Mouse (Mus musculus) ES-E14 (cell line): ENCODE results near the gene Ccdc181. TPM values are rescaled to one million over a fixed set of nuclear protein-coding genes. Genes with fewer than 3 reads are reported as not detected.
A peak's percentile ranks its signal among the peaks of the same experiment; 100 is the strongest.
"Not testable (repeated sequence)": the region's sequence is repeated elsewhere in the genome, so short reads cannot be mapped to it uniquely, and the experiment has no call there.

Experiments used
- DNase-seq: peaks from one replicate; pipeline ENCODE4 v3.0.0-alpha.2; 2013; ENCODE audit warnings: low read depth, low spot score
- H3K27ac ChIP-seq: 2 replicates; pipeline ENCODE4 v1.5.1; 2012; ENCODE audit warnings: low read depth, mild to moderate bottlenecking, low read length, moderate library complexity, mixed read lengths; ENCODE audit not compliant: poor library complexity, insufficient read depth, severe bottlenecking
- H3K36me3 ChIP-seq: 2 replicates; pipeline ENCODE4 v1.6.1; 2012; ENCODE audit warnings: mild to moderate bottlenecking, low read length, moderate library complexity, mixed read lengths; ENCODE audit not compliant: control insufficient read depth, poor library complexity, insufficient read depth, severe bottlenecking
- H3K4me1 ChIP-seq, 2 experiments: fragments of 150-350 bp in 1 of 2; sonication (generic) in 1 of 2; 2 replicates each; pipeline ENCODE4 v1.6.1; 2012; ENCODE audit warnings: low read length in 2 of 2, mild to moderate bottlenecking in 1 of 2, mixed read lengths in 1 of 2; ENCODE audit not compliant: control insufficient read depth in 2 of 2, insufficient read depth in 2 of 2, poor library complexity in 1 of 2
- H3K4me3 ChIP-seq, 2 experiments: fragments of 150-350 bp in 1 of 2; sonication (generic) in 1 of 2; 2 replicates each; pipeline ENCODE4 v1.5.1; 2012; ENCODE audit warnings: low read length in 2 of 2, low read depth in 1 of 2, mild to moderate bottlenecking in 1 of 2, mixed read lengths in 1 of 2; ENCODE audit not compliant: insufficient read depth in 1 of 2, poor library complexity in 1 of 2, severe bottlenecking in 1 of 2
- H3K9ac ChIP-seq: 2 replicates; pipeline ENCODE4 v1.6.1; 2012; ENCODE audit warnings: low read depth, mild to moderate bottlenecking, low read length, mixed read lengths; ENCODE audit not compliant: poor library complexity, insufficient read depth, severe bottlenecking
- H3K9me3 ChIP-seq: fragments of 150-350 bp; sonication (generic); 2 replicates; pipeline ENCODE4 v1.6.1; 2012; ENCODE audit warnings: low read depth, mild to moderate bottlenecking, low read length; ENCODE audit not compliant: control insufficient read depth, insufficient read depth
- CHD2 ChIP-seq: IDR thresholded peaks from 2 replicates; pipeline ENCODE4 v1.6.1; 2014; ENCODE audit warnings: mild to moderate bottlenecking, low read depth, low read length, inconsistent platforms
- HCFC1 ChIP-seq: IDR thresholded peaks from 2 replicates; pipeline ENCODE4 v1.6.1; 2012; ENCODE audit warnings: low read length, inconsistent platforms, borderline replicate concordance; ENCODE audit not compliant: insufficient read depth
- MAFK ChIP-seq: IDR thresholded peaks from 2 replicates; pipeline ENCODE4 v1.6.1; 2014; ENCODE audit warnings: mild to moderate bottlenecking, low read depth, low read length, inconsistent platforms; ENCODE audit not compliant: insufficient read depth
- ZC3H11A ChIP-seq: IDR thresholded peaks from 2 replicates; pipeline ENCODE4 v1.6.1; 2012; ENCODE audit warnings: low read depth, mild to moderate bottlenecking, inconsistent platforms, low read length, borderline replicate concordance
- ZNF384 ChIP-seq: IDR thresholded peaks from 2 replicates; pipeline ENCODE4 v1.6.1; 2012; ENCODE audit warnings: low read depth, low read length, inconsistent platforms
- in situ Hi-C, 2 experiments: fragments of 600-800 bp; cut with MboI; formaldehyde crosslinking; loops; one replicate each; pipeline ENCODE4 v1.15.1; 2025; ENCODE audit warnings: low sequenced_read_pairs in 2 of 2, inconsistent platforms in 1 of 2; ENCODE audit not compliant: unreplicated experiment in 2 of 2
- total RNA-seq: library from RNA; depleted of rRNA; stranded (reverse); fragments of 300-350 nt; gene quantifications from 2 replicates; pipeline ENCODE4 v1.2.3, GENCODE M21; 2012; rRNA removed

Gene Ccdc181
- total RNA-seq, result 3.1 and 4.1 TPM in 2 replicates

DNA sequence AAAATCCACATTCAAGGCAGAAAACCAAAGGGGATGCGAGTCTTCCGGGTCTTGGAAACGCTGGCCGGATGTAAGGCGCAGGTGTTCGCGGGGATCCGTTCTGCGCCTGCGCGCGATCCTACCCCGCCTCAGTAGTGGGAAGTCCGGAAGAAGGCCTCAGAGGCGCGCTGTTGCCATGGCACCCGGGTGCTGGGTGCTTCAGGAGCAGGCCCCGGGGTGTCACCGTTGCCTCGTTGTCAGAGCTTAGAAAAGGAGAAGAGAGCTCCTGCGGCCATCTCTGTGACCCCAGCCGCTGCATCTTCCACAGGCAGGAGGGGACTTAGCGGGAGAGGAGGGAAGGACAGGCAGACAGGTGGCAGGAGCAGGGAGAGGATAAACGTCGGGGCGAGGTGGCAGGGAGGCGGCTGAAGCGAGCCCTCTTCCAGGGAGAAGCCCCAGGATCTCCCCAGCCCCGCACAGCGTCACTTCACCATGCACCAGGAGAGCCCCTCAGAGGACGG is at the start of gene Ccdc181:
Gene Ccdc181, plus strand, starts transcription at position 131 of the 500 bp plus-strand sequence.
- Histone ChIP-seq H3K4me3 (peak within 1 kb of the TSS; percentile 67 to 70), H3K9ac (peak within 1 kb of the TSS; percentile 62), H3K27ac (no peak within 1 kb of the TSS), H3K4me1 (no peaks in the 10 kb centered on the region; a peak in 1 of 4 replicates), H3K9me3 (no peaks in the 10 kb centered on the region), H3K36me3 (no peaks in the 10 kb centered on the region)
- TF ChIP-seq ZNF384 (no peak), MAFK (no peak), CHD2 (no peak), HCFC1 (no peak), ZC3H11A (no peak)
- in situ Hi-C loops, result no loop called here
- DNase-seq, result peak; percentile 95

DNA sequence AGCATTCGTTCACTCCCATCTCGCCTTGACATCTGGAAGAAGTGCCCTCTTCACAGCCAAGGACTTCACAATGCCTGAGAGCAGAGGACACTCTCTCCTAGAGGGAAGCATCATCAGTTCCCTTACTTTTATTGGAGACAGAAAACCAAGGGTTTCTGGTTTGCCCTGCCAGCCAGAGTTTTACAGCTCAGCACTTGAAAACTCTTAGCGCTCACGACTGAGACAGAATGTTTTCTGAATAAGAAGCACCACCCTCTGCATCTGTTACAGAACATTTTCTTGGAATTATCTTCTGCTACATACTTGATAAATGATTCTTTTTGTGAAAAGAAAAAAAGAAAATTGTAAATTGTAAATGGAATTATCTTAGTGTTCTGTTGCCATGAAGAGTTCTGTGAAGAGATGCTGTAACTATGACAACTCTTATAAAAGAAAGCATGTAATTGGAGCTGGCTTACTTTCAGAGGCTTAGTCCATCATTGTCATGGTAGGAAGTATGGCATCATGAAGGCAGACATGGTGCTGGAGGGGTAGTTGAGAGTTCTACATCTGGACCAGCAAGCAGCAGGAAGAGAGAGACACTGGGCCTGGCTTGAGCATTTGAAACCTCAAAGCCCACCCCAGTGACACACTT is 43.3 kb upstream of the Ccdc181 start:
- H3K27ac ChIP-seq, H3K9me3 ChIP-seq, H3K9ac ChIP-seq, in situ Hi-C loops, H3K36me3 ChIP-seq, H3K4me3 ChIP-seq, DNase-seq, H3K4me1 ChIP-seq: not testable (repeated sequence)

DNA sequence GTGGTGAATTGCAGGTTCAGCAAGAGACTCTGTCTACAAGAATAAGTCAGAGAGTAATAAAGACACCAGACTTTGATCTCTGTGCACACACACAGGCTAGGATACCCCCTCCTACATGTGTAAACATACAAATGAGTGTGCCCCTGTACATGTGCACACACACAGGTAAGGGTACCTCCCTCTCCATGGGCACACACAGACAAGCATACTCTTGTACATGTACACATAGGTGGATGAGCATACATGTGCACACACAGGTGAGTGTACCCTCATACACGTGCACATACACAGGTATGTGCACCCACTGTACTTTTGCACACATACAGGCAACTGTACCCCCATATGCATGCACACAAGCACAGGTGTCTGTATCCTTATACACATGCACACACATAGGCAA is 41.9 kb upstream of the Ccdc181 start:
- Histone ChIP-seq H3K27ac (no peak overlapping the region), H3K9me3 (no peaks in the 10 kb centered on the region), H3K4me1 (no peaks in the 10 kb centered on the region), H3K4me3 (no peak overlapping the region), H3K36me3 (no peaks in the 10 kb centered on the region), H3K9ac (no peak overlapping the region)
- DNase-seq, result no peak
- TF ChIP-seq HCFC1 (no peak), CHD2 (no peak), ZC3H11A (no peak), ZNF384 (no peak), MAFK (no peak)
- in situ Hi-C loops, result no loop called here

DNA sequence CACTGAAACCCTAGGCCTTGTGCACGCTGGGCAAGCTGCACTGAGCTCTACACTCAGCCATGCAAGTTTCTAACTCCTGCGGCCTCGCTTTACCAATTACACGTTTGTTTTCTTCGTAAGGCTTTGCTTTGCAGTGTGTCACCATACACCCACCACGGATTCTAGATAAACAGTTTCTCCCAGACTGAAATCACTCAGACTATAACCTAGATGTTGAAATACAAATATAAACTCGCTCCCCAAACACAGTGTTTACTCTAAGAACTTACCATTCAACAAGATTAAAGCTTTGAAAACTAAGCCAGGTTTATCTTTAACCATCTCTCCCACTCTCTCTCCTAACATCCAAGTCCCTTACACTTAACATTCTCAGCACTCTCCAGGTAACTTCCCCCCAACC is 40.3 kb upstream of the Ccdc181 start:
- in situ Hi-C loops, result no loop called here
- TF ChIP-seq CHD2, result no peak
- no peak for TF ChIP-seq HCFC1
- TF ChIP-seq ZNF384, result no peak
- TF ChIP-seq ZC3H11A, result no peak
- TF ChIP-seq MAFK, result no peak
- H3K27ac ChIP-seq, result no peak overlapping the region
- no peak overlapping the region for H3K4me3 ChIP-seq
- H3K36me3 ChIP-seq, result no peaks in the 10 kb centered on the region
- no peaks in the 10 kb centered on the region for H3K4me1 ChIP-seq
- H3K9ac ChIP-seq, result no peak overlapping the region
- no peaks in the 10 kb centered on the region for H3K9me3 ChIP-seq
- DNase-seq, result no peak

DNA sequence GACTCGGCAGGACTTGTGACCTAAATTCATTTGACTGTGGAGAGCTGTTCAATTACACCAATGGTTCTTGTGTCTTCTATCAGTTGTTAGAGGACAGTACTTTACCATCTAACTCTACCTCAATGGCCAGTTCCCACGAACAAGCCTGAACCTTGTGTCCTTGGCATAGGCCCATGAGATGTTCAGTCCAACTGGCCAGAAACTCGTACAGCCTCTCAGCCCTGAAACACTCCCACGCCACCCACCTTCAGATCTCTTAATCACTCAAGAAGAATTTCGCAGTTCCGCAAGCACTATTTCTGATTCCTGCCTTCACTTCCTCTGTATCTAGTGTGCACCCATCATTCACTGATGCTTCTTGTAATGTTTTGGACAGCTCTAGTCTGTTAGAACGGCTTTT is 39.3 kb upstream of the Ccdc181 start:
- Histone ChIP-seq H3K9ac (no peak overlapping the region), H3K4me1 (no peaks in the 10 kb centered on the region), H3K27ac (no peak overlapping the region), H3K9me3 (no peaks in the 10 kb centered on the region), H3K4me3 (no peak overlapping the region), H3K36me3 (no peaks in the 10 kb centered on the region)
- TF ChIP-seq CHD2, result no peak
- TF ChIP-seq HCFC1, result no peak
- TF ChIP-seq ZC3H11A, result no peak
- no peak for TF ChIP-seq MAFK
- no peak for TF ChIP-seq ZNF384
- DNase-seq, result no peak
- in situ Hi-C loops, result no loop called here
